Mouse (Mus musculus) gastrocnemius, postnatal 10 days (tissue): ENCODE measurements around the gene Itih2. TPM values are rescaled to one million over a fixed set of nuclear protein-coding genes. Genes with fewer than 3 reads are reported as not detected.

Experiments
- DNase-seq: peaks from one replicate; pipeline ENCODE4 v3.0.0; 2021; ENCODE audit warnings: mixed read lengths
- total RNA-seq, 2 experiments: library from RNA; stranded (reverse); gene quantifications; 2 replicates each; pipeline ENCODE4 v1.2.3; 2021

The Itih2 gene
- total RNA-seq, 2 experiments from 2014 or later: 0.40 to 1.5 TPM

DNA sequence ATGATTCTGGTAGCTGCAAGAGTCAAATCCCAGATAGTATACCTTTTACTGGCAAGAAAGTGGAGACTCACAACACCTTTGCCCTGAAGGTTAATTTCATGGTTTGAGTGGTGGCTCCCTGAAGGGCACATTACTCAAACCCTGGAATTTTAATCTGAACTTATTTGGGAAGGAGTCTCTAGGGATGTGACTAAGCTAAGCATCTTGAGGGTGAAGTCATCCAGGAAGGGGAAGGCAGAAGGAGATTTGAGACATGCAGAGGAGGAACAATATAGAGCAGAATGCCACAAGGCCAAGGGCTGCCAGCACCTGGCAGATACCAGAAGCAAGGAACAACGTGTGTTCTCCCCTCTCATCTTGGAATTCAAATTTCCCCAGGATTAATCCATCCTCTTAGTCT lies 12.4 kb downstream of the Itih2 start:
- no peak for DNase-seq

DNA sequence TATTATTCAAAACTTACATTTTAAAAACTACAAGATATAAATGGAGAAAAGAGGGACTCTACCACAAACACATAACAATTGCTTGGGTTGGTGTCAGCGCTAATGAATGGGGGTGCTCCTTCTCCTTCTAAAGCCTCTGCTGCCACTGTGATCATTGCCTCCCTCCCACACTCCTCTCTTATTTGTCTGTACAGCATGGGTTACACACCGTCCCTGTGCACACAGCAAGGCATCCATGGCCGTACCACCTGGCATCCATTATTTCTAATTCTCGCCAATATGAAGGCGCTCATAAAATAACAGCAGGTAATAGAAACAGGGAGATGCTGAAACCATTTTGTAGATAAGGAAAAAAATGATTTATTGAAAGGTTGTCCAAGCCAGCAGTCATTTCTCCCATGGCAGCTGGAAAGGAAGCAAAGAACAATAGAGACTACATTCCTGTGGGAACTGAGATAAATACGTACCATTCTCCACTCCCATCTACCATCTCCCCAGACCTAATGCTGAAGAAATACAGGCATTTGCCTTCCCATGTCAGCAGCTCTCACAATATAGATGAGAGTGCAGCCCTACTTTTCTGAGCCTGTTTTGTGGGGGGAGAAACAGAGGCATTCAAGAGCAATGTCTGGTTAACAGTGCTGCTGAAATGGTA lies 22.5 kb downstream of the Itih2 start:
- DNase-seq: no peak

DNA sequence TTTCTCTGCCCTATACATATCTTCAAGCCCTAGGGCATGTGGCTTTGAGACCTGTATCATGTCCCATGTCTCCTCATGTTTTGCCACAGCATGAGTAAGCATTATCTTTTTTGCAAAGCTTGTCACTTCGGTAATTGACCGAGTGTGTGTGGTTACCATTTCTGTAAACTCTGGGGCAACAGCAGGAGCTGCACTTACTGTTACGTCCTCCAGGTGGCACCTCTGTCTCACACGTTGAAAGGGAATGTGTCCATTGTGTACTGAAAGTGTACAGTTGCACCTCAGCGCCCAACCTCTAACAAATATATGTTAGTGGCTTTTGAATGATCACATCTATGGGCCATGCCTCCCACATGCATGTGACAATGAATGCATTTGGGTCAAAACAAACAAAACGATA lies 30.0 kb downstream of the Itih2 start:
- peak; percentile 47 for DNase-seq

DNA sequence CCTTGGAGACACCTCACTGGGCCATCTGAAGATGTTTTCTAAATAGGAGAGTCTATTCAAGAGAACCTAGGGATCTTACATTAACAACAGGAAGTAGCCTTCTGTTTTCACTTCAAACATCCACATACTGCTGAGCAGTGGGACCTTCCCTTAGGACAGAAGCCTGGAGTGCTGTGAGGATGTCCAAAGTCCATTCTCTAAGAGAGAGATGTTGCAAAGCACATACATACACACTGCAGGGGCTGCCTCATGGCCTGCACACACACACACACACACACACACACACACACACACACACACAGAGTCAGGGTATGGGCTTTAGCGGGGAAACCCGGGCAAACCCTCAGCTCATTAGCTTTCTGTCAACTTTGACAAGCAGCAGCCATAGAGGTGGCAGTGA lies 30.7 kb downstream of the Itih2 start:
- no peak for DNase-seq

DNA sequence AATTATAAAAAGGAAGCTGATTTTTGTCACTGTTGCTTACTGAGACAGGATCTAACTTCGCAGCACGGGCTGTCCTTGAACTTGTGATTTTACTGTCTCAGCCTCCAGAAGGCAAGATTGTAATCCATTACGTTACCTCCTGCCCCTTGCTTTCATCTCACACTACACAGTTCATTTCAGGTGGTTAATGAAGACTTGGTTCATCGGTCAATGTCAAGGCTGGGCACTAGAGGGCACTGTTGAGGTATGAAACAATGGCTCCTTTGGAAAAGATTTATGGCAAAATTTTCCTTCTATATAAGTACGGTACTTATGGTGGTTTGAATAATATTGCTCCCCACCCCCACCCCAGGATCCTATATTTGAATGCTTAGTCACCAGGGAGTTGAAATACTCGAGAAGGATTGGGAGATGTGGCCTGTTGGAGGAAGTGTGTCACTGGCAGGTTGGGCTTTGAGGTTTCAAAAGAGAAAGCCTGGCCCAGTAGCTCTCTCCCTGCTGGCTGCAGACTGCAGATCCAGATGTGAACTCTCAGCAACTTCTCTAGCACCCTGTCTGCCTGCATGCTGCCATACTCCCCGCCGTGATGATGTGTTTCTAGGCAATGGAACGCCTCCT lies 32.5 kb downstream of the Itih2 start:
- DNase-seq: peak; percentile 48

DNA sequence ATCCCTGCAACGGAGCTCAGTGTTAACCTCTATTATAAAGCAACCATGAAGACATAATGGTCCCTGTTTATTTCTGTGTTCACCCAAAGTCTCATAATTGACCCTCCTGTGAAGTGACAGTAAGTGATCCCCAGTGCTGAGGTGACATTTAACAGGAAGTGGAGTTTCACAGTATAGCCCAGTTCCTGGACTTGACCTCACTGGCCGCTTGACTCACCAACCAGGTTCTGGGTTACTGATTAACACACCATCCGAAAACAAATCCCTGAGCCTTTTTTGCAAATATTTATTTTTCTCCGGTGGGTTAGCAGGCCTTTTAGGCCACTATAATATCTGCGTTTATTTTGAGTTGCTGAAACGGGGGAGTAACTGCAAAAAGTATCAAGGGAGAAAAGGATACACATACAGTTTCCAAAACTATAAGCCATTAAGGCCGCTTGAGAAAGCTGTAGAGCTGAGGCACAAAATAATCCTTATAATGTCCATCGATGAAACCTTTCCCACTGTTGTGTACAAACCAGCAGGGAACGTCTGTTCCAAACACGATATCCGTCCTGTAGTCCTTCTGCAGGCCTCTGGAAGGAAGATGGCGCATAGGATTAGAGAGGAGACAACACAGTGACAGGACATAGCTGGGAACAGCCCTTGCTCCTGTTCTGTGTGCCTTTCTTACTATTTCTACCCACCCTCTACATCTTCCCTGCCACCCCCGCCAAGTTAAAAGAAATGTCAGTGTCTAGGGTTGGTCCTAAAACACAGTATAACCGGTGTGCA lies 36.7 kb downstream of the Itih2 start:
- DNase-seq: no peak

DNA sequence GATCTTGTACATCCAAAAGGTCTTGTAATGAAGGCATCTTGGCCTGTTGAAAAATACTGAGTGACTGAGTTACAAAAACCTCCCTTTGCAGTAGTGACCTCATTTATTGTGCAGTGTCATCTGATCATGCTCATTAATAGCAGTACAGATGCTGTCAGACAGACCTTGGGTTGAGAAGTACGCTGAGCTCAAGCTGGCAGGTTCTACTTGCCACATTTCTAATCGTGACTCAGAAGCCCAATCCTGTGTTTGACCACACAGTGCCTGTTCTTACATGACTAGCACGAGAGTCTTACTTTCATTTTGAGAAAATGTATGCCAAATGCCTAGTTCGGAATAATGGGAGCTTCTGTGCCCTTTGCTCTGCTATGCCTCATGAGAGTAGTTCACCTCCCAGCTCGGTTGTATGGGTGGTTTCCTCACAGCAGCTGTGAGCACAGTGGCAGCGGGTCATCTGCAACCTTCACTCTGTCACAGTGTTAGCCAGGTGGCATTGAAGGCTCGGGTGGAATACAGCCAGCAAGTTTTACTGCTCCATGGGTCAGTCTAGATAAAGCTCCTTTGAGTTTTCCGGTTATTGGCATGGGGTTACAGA lies 43.8 kb downstream of the Itih2 start:
- DNase-seq: no peak

DNA sequence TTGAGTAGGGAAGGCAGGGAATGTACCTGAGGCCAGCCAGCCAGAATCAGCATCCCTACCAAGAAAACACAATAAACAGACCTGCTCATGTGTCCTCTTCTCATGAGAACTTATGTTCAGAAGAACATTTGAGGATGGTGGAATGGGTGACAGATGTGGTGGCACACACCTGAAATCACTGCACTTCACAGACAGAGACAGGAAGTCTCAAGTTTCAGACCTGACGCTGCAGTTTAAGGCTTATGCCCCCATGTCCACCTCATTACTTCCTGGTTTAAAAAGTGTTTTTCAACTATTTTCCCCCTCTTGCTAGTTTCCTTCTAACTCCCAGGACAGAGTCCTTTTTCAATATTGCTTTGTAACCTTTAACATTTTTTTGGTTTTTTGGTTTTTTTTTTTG lies 48.5 kb downstream of the Itih2 start:
- DNase-seq: no peak

DNA sequence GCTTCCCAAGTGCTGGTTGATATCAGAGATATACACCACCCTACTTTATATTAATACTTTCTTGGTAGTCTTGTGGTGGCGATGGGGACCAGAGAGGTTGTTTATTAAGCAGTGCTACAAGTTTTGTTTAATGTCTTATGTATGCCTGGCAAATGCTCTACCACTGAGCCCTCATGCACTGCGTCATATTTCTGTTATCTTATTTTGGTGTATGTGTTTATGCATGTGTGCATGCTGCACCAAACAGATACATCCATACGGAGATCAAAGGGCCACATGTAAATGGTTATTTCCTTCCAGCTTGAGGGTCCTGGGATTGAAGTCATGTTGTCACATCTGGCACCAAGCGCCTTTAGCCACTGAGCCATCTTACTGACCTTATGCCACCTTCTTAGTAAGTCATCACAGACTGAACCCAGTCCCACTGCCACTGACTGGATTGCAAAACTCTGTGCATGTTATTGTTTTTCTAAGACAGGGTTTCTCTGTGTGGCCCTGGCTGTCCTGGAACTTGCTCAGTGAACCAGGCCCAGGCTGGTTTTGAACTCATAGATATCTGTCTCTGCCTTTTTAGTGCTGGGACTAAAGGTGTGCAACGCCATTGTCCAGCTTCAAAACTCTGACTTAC lies 49.6 kb downstream of the Itih2 start:
- DNase-seq: no peak

DNA sequence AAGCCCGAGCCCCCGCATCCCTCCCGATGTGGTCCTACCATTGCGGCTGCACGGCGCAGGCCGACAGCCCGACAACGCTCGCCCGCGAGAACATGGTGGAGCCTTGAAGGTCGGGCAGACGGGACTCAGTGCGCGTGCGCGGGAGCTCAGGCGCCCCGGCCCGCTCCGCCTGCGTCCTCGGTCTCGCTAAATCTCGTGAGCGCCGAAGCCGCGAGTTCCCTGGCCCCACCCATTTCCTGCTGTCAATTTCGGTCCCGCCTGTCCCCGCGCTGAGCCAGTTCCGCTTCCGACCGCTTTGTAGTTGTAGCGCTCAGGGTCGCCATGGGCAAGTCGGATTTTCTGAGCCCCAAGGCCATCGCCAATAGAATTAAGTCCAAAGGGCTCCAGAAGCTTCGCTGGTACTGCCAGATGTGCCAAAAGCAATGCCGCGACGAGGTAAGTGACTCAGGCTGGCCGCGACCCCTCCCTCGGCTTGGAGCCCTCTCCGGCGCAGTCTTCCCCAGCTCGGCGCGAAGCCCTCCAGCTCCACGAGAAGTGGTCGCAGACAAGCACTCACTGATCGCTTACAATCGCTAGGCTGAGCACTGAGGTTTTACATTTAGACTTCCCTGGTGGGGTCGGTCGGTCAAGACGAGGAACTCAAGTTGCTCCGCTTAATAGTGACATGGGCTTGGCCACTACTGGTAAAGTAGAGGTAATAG lies 50.7 kb downstream of the Itih2 start, which contains the start of the genes Atp5c1 and Kin:
Gene Atp5c1, minus strand, starts transcription at position 201 of the 701 bp plus-strand sequence.
Gene Kin, plus strand, starts transcription at position 284 of the 701 bp plus-strand sequence.
- peak; percentile 97 for DNase-seq

DNA sequence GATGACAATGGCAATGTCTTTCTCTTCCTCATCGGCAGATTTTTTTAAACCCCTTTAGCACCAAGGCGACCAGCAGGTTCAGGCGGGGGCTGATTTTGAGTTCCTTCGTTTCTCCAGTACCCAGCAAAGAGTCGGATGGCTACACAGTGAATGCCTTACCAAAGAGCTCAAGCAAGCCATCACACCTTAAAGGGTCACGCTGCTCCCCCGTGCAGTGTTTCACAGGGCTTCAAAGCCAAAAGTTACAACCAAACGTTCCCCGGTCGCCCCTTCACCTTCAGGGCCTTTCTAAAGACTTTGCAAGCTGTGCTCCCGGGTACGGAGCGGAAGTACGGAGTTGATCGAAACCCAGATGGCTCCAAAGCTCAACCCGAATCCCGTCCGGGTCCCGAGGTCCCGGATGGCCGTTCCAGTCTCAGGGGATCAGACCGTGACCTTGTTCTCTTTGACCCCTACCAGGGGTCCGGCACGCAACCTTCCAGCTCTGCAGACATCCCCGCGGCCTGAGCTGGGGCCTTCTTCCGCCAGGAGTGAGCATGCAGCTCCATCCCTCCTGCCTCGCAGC lies 51.4 kb downstream of the Itih2 start:
- DNase-seq: no peak

DNA sequence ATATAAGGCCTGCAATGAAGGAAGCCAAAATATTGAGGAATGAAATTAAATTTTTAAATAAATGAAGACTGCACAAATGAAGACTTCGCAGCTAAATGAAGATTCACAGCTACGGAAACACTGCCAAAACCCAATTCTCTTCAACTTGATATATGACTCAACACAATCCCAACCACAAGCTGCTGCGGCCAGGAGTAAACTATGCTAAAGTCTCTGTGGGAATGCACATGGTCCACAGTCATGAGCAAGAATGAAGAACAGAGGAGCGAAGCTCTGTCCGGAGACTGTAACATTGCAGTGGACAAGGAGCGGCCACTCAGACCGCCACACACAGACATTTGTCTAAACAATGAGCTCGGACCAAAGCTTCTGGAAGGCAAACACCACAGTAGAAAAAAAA lies 54.5 kb downstream of the Itih2 start:
- DNase-seq: no peak

DNA sequence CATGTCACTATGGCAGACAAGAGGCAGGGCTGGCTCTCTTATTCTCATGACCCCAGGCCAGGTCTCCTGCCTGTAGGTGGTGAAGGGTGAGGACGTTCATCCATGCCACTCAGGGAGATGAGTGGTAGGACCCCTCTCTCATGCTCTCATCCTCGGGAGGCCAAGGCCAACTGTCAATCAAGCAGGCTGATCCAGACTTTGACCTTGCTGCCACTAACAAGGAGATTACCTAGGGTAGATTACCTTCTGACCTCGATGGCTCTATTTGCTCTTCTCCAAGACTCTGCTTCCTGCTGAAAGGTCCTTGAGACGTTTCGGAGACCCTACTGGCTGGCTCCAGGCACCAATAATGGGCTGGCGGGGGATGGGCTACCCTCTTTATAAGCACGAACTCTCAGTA lies 56.7 kb downstream of the Itih2 start:
- no peak for DNase-seq

DNA sequence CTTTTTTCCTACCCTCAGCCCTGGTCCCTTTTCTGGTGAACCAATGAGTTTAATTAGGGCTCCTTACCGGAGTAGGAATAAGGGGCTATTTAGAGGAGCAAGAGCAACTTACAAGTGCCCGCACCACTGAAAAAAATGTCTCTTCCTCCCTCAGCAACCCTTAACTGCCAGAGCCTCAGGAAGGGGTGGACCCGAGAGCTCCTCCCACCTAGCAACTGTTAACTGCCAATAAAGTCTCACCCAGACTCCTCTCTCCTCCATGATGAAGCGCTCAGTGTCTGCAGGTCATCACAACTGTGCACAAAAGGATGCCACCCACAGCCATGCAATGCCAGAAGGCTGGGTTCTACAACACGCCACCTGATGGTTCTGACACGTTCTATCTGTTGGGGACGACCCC lies 59.4 kb downstream of the Itih2 start:
- no peak for DNase-seq

DNA sequence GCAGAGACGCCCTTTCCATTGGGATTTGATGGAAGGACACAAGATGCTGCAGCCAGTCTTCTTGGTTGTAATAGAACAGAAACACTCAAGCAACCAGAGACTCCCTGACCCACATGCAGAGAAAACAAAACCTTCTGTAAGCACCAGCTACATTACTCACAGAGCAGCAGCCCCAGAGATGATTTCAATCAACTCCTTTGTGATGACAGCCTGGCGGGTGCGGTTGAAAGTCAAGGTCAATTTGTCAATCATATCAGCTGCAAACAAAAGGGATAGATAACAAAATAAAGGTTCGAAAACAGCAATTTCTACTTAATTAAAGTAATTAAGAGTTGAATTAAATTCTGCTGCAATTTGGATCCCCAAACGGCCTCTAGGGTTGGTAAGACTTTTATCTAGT lies 72.4 kb downstream of the Itih2 start:
- no peak for DNase-seq

DNA sequence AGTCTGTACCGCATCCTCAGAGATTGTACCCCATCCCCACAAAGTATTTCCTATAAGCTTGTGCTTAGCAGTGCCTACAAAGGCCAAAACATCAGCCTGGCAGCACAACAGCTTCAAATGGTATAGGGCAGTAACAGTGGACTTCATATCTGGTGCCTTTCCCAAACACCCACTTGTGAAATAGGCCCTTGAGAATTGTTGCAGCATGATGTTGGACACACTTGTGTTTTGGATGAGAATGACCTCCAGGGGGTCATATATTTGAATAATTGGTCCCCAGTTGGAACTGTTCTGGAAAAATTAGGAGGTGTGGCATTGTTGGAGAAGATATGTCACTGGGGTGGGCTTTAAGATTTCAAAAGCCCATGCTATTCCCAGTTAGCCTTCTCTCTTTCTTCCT lies 79.2 kb downstream of the Itih2 start:
- no peak for DNase-seq

DNA sequence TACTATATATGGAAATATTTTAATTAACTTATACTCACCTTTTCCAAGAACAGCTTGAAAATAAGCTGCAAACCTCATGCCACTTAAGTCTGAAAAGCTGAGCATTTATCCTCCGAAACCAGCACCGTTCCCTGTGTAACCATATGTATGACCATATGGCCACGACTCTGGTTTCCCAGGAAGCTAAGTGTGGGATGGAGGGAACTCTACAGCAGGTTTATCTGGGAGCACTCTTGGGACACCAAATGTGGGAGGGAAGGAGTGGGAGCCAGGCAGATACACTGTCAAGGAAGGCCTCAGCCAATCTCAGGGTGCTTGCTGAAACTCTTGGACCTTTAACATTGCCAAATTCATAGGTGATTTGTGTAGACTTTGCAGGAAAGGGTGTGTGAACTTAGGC lies 80.3 kb downstream of the Itih2 start:
- no peak for DNase-seq

DNA sequence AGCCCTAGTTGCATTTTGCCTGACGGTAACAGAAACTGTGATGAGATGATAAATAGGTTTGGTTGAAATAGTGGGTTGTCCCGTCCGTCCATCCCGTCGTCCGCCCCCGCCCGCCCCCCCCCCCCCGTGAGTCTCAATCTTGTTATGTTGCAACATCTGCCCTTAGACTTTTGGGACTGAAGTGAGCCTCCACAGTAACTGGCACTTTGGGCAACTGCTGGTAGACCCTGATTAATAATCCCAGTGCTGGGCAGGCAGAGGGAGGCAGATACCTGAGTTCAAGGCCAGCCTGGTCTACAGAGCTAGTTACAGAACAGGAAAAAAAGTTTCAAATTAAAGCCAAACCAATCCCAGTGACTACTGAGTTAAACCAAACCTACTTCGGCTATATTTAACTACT lies 81.7 kb downstream of the Itih2 start:
- DNase-seq: no peak

DNA sequence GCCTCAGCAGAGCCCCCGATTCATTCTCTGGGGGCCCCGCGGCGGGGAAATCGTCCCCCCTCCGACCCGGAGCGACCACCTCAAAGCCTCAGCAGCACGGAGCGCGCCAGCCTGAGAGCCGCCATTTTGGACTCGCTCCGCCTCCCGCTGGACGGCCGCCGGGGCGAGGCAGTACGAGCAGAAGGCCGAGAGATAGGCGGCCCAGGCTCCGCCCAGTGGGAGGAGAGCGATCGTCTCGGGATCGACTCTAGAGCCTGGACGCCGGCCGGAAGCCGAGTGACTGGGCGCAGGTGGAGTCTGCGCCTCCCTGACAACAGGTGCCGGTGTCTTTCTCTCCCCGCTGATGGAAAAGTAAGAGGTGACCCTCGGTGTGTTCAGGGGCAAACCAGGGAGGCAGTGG lies 82.7 kb downstream of the Itih2 start, which contains the start of gene Taf3:
Gene Taf3, minus strand, starts transcription at position 136 of the 400 bp plus-strand sequence.
- peak; percentile 96 for DNase-seq

DNA sequence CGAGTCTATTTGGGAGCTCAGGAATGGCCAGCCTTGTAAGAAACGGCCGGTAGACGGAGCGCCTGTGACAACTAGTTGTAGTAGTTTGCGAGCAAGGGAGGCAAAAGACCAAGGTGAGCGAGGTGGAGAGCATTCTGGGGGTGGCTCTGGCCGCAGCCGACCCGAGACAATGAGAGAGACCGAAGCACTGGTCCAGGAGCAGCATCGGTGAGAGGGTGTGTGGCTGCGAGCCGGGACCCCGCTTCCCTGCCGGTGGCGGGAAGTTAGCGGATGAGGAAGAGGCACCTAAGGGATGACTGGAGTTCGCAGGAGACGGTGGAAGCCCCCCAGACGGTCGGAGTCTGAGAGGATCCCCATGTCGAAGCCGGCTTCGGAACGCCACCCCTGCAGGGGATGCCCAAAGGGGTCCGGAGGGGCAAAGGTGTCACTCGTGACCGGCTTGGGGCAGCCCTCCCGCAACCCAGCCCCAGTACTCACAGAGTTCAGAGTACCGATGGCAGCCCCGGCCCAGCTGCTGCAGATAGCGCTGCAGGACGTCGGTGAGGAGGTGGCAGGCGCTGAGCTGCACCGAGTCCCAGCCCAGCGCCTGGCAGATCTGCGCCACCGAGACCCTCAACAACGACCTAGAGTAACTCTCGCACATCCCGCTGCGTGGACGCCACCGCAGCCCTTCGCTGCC lies 83.3 kb downstream of the Itih2 start:
- peak; percentile 24 for DNase-seq
